Mouse (Mus musculus): ENCODE measurements around the gene Tiam1.

Tiam1 gene

GRCm38 (mm10) chr16:89954525-89954924 is 189.0 kb downstream of the Tiam1 start:
- DNase-seq (ENCODE audit: low spot score in 2 of 2): no peak

DNA sequence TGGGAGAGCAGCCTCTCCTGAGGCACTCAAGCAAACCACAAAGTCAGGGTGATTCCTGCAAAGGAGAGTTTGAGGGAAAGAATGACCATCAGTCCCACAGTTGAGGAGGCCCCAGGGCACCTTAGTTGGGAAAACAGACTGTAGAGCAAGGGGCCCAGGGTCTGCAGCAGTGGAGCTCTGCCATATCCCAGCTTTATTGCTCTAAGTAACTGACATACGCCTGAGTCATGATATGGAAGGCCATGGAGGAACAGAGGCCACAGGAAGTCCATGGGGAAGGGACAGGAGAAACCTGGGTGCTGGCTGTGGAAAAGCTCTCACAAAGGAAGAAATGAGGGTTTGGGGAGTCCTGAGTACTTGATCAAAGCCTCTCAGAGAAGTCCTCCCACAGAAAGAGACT is 189.5 kb downstream of the Tiam1 start:
- no peak for DNase-seq (ENCODE audit: low spot score in 2 of 2)

DNA sequence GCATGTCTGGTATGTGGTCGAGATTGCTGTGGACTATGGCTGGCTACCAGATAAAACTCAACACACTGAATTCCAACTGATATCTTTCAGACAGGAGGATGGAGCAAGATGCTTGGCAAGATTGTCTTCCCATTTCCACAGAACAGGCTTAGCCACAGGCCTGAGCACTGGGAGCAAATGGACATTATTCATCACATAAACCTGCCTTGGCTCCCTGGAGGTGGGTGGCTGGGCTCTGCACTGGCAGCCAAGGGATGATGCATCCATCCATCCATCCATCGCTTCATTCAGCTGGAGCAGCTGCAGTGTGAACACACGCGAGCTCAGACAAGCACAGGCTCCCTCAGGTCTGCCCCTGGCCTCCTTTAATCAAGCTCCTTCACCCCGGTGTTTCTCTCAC is 190.7 kb downstream of the Tiam1 start:
- no peak for DNase-seq (ENCODE audit: low spot score in 2 of 2)

GRCm38 (mm10) chr16:89950754-89951153 is 192.8 kb downstream of the Tiam1 start:
- DNase-seq (ENCODE audit: low spot score in 2 of 2): no peak

DNA sequence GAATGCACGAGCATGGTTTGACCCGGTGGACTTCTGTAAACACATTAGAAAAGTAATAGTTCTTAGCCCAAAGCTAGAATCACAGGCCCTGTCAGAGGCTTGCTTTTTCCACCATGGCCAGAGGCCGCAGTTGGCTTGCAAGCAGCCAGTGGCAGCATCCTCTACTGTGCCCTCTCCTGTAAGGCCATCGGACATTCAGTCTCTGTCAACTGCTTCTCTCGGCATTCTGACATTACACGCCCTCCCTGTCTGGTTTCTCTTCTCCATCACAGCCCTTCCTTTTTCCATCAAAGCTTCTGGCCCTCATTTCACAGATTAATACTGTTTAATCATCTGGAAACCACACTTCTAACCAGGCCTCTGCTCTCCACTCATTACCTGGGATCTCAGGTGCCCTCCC is 193.3 kb downstream of the Tiam1 start:
- DNase-seq (ENCODE audit: low spot score in 2 of 2): no peak

GRCm38 (mm10) chr16:89948040-89948439 is 195.5 kb downstream of the Tiam1 start:
- DNase-seq (ENCODE audit: low spot score in 2 of 2): no peak

DNA sequence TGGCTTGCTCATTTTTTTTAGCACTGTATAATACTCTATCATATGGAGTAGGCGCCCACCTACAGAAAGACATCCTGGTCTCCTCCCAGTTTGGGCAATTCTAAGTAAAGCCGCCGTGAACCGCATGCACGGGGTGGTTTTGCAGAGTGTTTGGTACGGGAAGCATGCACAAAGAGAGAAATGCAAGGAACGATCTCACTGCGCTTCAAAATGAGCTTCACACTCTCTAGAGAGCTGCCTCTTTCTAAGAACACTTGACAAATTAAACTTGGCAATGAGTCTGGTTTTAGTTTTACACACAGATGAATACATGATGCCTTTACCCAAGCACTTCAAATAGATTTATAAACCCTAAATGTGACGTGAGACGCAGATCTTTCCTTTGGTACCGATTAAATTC is 196.8 kb downstream of the Tiam1 start:
- DNase-seq (ENCODE audit: low spot score in 2 of 2): no peak

DNA sequence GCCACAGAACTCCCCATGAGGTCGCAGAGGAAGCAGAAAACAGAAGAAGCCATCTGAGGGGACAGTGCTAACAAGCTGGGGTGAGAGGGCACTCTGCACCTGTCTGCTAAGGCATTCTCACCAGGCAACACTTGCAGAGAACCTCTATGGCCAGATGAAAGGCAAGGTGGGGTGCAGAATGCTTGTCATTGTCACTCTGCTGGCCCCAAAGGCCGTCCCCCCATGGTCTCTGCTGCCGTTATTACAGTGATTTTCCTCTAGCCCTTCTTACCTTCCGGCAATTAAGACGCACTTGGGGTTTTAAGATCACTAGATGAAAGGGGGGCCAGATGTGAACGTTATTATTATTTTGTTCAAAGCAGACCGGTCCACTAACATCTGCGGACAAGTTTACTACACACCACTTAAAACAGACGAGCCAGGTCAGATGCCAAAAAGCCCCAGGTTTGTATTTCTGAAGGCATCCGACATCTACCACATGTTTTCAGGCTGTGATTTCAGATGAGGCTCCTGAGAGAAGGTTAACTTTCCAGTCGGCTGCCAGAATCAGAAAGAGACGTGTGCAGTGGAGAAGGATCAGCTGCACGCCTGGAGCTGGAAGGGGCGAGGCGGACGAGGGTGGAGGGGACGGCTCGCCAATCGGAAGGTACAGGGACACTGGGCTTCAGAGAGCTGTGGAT is 198.8 kb downstream of the Tiam1 start:
- no peak for DNase-seq (ENCODE audit: low spot score in 2 of 2)

- no peak for DNase-seq (ENCODE audit: low spot score in 2 of 2)
Observed at GRCm38 (mm10) chr16:89944050-89944449, 199.5 kb downstream of the Tiam1 start.

DNA sequence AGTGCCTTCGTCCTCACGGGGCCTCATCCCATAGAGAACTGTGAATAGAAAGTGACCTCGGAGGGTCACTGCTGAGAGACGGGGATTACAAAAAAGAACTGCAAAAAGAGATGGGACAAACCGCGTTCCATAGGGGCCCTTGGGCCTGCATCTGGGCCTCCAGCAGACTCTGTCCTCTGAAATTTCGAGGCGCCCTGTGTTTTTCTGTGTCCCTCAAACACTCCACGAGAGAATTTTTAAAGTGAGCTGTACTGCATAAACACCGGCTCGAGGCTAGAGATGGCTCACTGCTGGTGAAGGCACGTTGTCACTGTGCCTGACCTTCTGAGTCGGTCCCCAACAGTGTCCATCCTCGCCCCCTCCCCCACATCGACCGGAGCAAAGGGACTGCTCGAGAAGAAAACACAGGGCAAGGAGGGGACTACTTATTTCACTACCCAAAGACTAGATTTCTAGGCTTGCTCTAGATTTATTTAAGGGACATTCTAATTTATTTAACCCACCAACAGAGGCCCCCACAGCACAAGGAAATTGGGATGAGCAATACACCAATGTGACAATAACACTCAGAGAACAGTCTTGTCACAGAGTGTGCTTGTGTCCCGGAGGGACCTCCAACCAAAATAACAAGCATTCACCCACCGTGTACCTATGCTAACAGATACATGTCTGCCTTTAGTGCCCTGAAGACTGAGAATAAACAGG is 200.2 kb downstream of the Tiam1 start:
- DNase-seq (ENCODE audit: low spot score in 2 of 2): no peak

GRCm38 (mm10) chr16:89940696-89941095 is 202.9 kb downstream of the Tiam1 start:
- no peak for DNase-seq (ENCODE audit: low spot score in 2 of 2)

- DNase-seq (ENCODE audit: low spot score in 2 of 2): no peak
Observed at GRCm38 (mm10) chr16:89938277-89938676, 205.3 kb downstream of the Tiam1 start.

- no peak for DNase-seq (ENCODE audit: low spot score in 2 of 2)
Observed at GRCm38 (mm10) chr16:89936571-89936970, 207.0 kb downstream of the Tiam1 start.

DNA sequence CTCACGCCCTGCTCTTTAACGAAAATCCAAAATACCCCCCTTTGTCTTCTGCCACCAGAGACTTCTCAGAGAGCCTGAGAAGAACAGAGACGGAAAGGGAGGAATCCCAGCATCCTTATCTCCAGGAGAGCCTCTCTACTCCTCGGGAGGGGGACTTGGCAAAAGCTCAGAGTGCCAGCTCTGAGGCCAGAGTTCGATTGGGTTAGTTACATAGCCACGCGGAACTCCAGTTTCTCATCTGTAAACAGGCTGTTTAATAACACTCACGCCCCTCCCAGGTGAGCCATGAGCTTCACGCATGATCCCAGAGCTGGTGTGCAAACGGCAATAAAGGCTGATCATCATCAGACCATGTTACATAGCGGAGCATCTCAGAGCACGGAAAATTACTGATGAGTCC is 208.2 kb downstream of the Tiam1 start:
- DNase-seq (ENCODE audit: low spot score in 2 of 2): no peak

- no peak for DNase-seq (ENCODE audit: low spot score in 2 of 2)
Observed at GRCm38 (mm10) chr16:89934616-89935015, 209.0 kb downstream of the Tiam1 start.

DNA sequence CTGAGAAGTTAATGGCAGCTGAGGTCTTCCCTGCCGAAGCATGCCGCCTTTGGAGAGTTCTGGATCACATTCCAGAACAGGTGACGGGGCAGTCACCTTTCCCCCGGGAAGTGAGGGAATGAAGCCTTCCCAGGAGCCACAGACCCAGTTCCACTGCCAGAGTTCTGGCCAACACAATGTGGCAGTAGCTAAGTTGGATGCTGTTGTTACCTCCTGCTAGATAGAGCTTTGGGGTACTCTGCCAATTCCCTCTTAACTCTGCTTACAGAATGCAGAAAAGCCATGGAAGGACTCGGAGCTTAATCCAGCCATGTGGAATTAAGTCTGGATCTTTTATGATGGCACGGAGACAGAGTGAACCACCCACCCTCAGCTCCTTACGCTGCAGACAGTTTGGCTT is 209.6 kb downstream of the Tiam1 start:
- no peak for DNase-seq (ENCODE audit: low spot score in 2 of 2)

GRCm38 (mm10) chr16:89928611-89929010 is 215.0 kb downstream of the Tiam1 start:
- no peak for DNase-seq (ENCODE audit: low spot score in 2 of 2)

DNA sequence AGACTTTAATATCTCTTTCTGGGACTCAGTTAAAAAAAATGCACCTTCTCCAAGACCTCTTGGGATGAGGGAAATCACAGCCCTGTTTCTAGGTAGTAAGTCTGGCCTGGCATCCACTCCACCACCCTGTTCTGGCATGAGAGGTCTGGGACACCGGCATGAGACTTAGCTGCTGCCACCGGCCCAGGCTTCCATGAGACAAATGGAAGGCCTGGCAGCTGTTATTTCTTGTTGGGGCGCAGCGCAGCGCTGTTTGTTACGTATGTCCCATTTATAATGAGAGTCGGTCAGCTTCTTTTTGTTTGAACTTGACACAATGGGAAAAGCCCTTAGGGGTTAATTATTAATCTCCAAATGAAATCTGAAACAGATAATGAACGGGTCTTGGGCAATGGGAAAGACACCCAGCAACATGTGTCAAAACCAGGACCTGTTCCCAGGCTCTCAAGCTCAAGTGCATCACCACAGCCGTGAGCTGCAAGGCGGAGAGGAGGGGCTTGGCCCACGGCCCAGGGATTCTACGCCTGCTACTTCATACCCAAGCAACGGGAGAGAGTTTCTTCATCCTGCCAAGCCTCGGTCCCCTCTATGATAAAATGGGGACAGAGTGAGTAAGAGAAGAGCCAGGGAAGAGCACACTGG is 219.2 kb downstream of the Tiam1 start:
- no peak for DNase-seq (ENCODE audit: low spot score in 2 of 2)

DNA sequence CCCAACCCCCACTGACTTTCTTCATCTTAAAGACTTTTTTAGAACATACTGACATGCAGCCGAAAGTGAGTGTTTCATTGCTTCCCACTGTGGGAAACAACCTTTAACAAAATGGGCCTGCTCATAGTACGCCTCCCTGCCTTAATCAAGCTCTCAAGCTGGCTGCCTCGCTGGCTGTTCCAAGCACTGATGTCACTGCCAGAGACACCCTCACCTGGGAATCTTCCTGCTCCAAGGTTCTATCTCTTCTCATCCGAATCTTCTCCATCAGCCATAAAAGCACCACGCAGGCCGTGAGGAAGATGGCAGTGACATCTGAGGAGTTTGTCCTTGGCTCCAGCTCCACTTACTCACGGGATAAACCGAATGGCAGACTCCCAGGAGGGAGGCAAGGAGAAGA is 220.3 kb downstream of the Tiam1 start:
- peak in 1 of 2 experiments; percentile 42 for DNase-seq (ENCODE audit: low spot score in 2 of 2)

- no peak for DNase-seq (ENCODE audit: low spot score in 2 of 2)
Observed at GRCm38 (mm10) chr16:89922458-89922857, 221.1 kb downstream of the Tiam1 start.

DNA sequence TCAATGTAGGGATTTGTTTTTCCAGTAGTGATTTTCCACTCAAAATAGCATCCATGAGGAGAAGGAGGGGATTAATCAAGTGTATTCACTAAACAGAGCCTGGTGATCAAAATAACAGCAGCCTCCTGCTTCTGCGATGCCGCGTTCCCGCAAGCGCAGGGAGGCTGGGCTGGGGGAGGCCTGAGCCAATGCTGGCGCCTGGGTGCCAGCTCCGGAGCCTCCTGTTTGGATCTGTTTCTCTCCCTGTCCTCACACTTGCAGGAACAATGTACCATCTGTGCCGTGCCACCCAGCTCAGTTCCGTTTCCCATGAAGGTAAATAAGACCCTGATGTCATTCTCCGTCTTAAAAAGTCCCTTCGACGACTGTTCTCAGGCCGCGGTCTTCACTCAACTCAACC is 222.2 kb downstream of the Tiam1 start:
- peak; percentile 39 to 55 for DNase-seq (ENCODE audit: low spot score in 2 of 2)

- DNase-seq (ENCODE audit: low spot score in 2 of 2): no peak
Observed at GRCm38 (mm10) chr16:89920417-89920816, 223.2 kb downstream of the Tiam1 start.

DNA sequence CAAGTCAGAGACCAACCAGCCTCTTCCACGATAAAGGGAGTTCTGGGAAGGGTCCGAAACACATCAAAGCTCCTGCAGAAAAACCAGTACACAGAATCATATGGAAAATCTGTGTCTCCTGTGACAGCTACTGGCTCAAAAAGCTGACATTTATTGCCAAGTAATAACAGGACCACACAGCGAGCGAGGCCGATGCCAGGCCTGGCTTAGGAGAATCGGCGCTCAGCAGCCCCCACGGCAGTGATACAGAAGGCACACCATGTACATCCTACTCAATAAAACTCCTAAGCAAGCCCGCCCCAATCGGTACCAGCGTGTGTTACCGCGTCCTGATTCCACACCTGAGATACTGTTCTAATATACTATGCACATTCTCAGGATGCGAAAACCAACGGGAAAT is 226.2 kb downstream of the Tiam1 start:
- DNase-seq (ENCODE audit: low spot score in 2 of 2): no peak

All from right cerebral cortex, postnatal 36 days (tissue).